Mouse (Mus musculus) cerebellum, adult 9-11 months (tissue): ENCODE data around the gene Bri3bp.
A peak's percentile ranks its signal among the peaks of the same experiment; 100 is the strongest.

Experiments used
- DNase-seq: peaks from one replicate; pipeline ENCODE4 v3.0.0; 2022

Gene Bri3bp

GRCm38 (mm10) chr5:125456100-125456499, 14.7 kb downstream of the Bri3bp start:
- no peak for DNase-seq

GRCm38 (mm10) chr5:125457538-125457937, 16.2 kb downstream of the Bri3bp start:
- no peak for DNase-seq

- no peak for DNase-seq
Observed at GRCm38 (mm10) chr5:125460574-125460973, 19.2 kb downstream of the Bri3bp start.

GRCm38 (mm10) chr5:125461868-125462445, 20.6 kb downstream of the Bri3bp start:
- DNase-seq, result no peak

- DNase-seq, result no peak
Observed at GRCm38 (mm10) chr5:125465192-125465591, 23.8 kb downstream of the Bri3bp start.

GRCm38 (mm10) chr5:125465701-125466106, 24.3 kb downstream of the Bri3bp start:
- DNase-seq, result peak; percentile 98

GRCm38 (mm10) chr5:125466483-125466882, 25.1 kb downstream of the Bri3bp start:
- no peak for DNase-seq

GRCm38 (mm10) chr5:125467261-125467660, 25.9 kb downstream of the Bri3bp start:
- DNase-seq, result no peak

GRCm38 (mm10) chr5:125470713-125471112, 29.3 kb downstream of the Bri3bp start:
- no peak for DNase-seq

GRCm38 (mm10) chr5:125472796-125473475, 31.6 kb downstream of the Bri3bp start:
- DNase-seq, result no peak

GRCm38 (mm10) chr5:125475030-125475429, 33.7 kb downstream of the Bri3bp start:
- no peak for DNase-seq

GRCm38 (mm10) chr5:125475601-125476285, 34.4 kb downstream of the Bri3bp start, which contains the start of gene Aacs:
Aacs (plus strand) TSS chr5:125475814.
- DNase-seq, result peak; percentile 97

GRCm38 (mm10) chr5:125476286-125476625, 34.9 kb downstream of the Bri3bp start:
- DNase-seq, result no peak

GRCm38 (mm10) chr5:125476799-125477198, 35.4 kb downstream of the Bri3bp start:
- DNase-seq, result peak; percentile 80

- DNase-seq, result no peak
Observed at GRCm38 (mm10) chr5:125477533-125477932, 36.2 kb downstream of the Bri3bp start.

GRCm38 (mm10) chr5:125478037-125478436, 36.7 kb downstream of the Bri3bp start:
- no peak for DNase-seq

- DNase-seq, result no peak
Observed at GRCm38 (mm10) chr5:125479376-125479775, 38.0 kb downstream of the Bri3bp start.

- DNase-seq, result no peak
Observed at GRCm38 (mm10) chr5:125480434-125481231, 39.3 kb downstream of the Bri3bp start.

- DNase-seq, result no peak
Observed at GRCm38 (mm10) chr5:125482474-125482873, 41.1 kb downstream of the Bri3bp start.

GRCm38 (mm10) chr5:125483712-125484611, 42.6 kb downstream of the Bri3bp start:
- no peak for DNase-seq

GRCm38 (mm10) chr5:125485031-125485778, 43.8 kb downstream of the Bri3bp start:
- DNase-seq, result no peak
